Mouse (Mus musculus) C2C12 (cell line): ENCODE results near the gene Atg16l1. TPM values are rescaled to one million over a fixed set of nuclear protein-coding genes. Genes with fewer than 3 reads are reported as not detected.

ENCODE experiments used
- H3K27me3 ChIP-seq: one replicate; pipeline ENCODE4 v1.6.1; 2011; ENCODE audit not compliant: control insufficient read depth, insufficient read depth, insufficient read length
- H3K36me3 ChIP-seq: one replicate; pipeline ENCODE4 v1.6.1; 2011; ENCODE audit not compliant: control insufficient read depth, insufficient read depth
- H3K4me3 ChIP-seq: one replicate; pipeline ENCODE4 v1.5.1; 2011; ENCODE audit warnings: mild to moderate bottlenecking, control low read depth; ENCODE audit not compliant: poor library complexity, insufficient read depth, severe bottlenecking
- H3K79me2 ChIP-seq: one replicate; pipeline ENCODE4 v1.6.1; 2011; ENCODE audit not compliant: control insufficient read depth, insufficient read depth
- H3K79me3 ChIP-seq: one replicate; pipeline ENCODE4 v1.6.1; 2011; ENCODE audit warnings: low read depth, control low read depth
- H3ac ChIP-seq: one replicate; pipeline ENCODE3; 2011; ENCODE audit warnings: low read depth; ENCODE audit not compliant: control insufficient read depth, insufficient read length
- CEBPB ChIP-seq: IDR thresholded peaks from one replicate; pipeline ENCODE4 v1.6.1; 2011; ENCODE audit warnings: low read depth, mild to moderate bottlenecking, control low read depth, moderate library complexity
- CTCF ChIP-seq: IDR thresholded peaks from one replicate; pipeline ENCODE4 v1.5.1; 2011; ENCODE audit not compliant: control insufficient read depth, insufficient read depth, insufficient read length
- FOSL1 ChIP-seq: IDR thresholded peaks from one replicate; pipeline ENCODE4 v1.8.0; 2011; ENCODE audit warnings: mild to moderate bottlenecking, low read length; ENCODE audit not compliant: poor library complexity, insufficient read depth, severe bottlenecking
- MAX ChIP-seq: IDR thresholded peaks from one replicate; pipeline ENCODE4 v1.6.1; 2011; ENCODE audit warnings: mild to moderate bottlenecking, control low read depth
- MYOD1 ChIP-seq: IDR thresholded peaks from one replicate; pipeline ENCODE4 v1.6.1; 2011; ENCODE audit warnings: low read depth; ENCODE audit not compliant: control insufficient read depth, insufficient read length
- MYOG ChIP-seq: IDR thresholded peaks from one replicate; pipeline ENCODE4 v1.6.1; 2011; ENCODE audit not compliant: control insufficient read depth, insufficient read length; ENCODE audit errors: extremely low read depth
- USF1 ChIP-seq: IDR thresholded peaks from one replicate; pipeline ENCODE4 v1.6.1; 2011; ENCODE audit warnings: low read depth, mild to moderate bottlenecking, control low read depth, moderate library complexity
- polyA plus RNA-seq: library from polyadenylated mRNA; unstranded; fragments of >200 nt; fragmentation: generic; extraction: Trizol; gene quantifications from one replicate; pipeline ENCODE4 v1.2.1, GENCODE M21; 2012; ENCODE audit warnings: missing spikeins

Atg16l1 gene
- polyA plus RNA-seq, 1 experiment: 20.1 TPM

DNA sequence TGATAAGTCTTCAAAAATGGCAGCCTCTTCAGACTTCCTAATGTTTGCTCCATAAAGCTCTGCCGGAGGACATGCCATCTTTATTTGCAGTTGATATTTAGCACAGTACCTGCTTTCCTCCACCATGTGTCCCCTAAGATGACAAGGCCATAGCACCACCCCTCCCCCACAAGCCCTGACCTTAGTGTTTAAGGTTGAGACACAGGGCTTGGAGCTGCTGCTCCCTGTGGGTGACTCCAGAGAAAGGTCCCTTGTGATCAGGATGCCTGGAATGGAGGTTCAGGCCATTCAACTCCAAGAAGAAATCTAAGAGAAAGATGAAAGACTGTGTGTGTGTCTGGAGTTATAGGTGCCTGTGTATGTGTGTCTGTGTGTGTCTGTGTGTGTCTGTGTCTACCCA, 42.0 kb downstream of the Atg16l1 start:
- Histone ChIP-seq H3K36me3 (peaks cover 22% of the 10 kb centered on the region), H3K27me3 (no peaks in the 10 kb centered on the region), H3ac (no peak overlapping the region), H3K79me3 (no peaks in the 10 kb centered on the region), H3K79me2 (no peaks in the 10 kb centered on the region), H3K4me3 (no peak overlapping the region)
- TF ChIP-seq CTCF (no peak), MAX (no peak), CEBPB (no peak), USF1 (no peak), FOSL1 (no peak), MYOD1 (no peak), MYOG (no peak)

DNA sequence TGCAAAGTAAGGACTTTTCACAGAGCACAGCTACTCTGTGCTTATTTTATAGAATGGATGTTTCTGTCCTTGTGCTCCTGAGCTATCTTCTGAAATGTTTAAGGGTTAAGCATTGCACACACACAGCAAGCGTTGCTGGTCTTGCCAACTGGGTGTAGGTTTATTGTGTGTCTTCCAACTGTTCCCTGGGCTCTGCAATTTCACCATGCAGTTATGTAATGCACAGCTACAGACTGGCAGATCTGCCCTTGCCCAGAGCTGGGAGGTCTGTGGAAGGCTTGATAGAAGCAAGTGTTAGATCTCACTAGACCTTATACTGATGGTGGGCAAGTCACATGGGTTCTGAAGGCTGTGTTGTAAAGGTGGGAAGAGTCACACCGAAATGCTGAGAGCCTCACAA, 42.6 kb downstream of the Atg16l1 start:
- Histone ChIP-seq H3K79me3 (no peaks in the 10 kb centered on the region), H3K27me3 (no peaks in the 10 kb centered on the region), H3K36me3 (peaks cover 19% of the 10 kb centered on the region), H3ac (no peak overlapping the region), H3K4me3 (no peak overlapping the region), H3K79me2 (no peaks in the 10 kb centered on the region)
- TF ChIP-seq FOSL1: no peak
- TF ChIP-seq MYOG: no peak
- no peak for TF ChIP-seq CEBPB
- no peak for TF ChIP-seq MYOD1
- no peak for TF ChIP-seq USF1
- no peak for TF ChIP-seq MAX
- TF ChIP-seq CTCF: no peak

DNA sequence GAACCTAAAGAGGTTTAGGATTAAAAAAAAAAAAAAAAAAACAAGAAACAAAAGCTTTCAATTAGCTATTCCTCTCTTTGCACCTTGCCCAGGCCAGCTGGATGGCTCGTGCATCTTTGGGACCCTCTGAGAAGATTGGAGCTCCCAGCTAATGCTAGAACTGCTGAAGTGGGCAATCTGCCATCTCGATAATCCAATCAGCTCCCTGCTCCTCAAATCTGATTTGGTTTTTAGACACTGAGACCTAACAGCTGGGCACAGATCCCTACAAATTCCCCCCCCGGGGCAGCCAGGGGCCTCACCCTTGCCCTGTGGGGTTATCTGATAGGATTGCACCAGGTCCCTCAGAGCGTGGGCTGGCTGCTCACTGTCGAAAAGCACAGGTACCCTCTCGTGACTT, 47.9 kb downstream of the Atg16l1 start, which contains the start of gene Sag:
Sag (plus strand) TSS at position 105 of the 400 bp plus-strand sequence.
- H3K79me2 ChIP-seq: no peaks in the 10 kb centered on the region
- no peak within 1 kb of the TSS for H3K4me3 ChIP-seq
- H3K79me3 ChIP-seq: no peaks in the 10 kb centered on the region
- no peaks in the 10 kb centered on the region for H3K36me3 ChIP-seq
- no peaks in the 10 kb centered on the region for H3K27me3 ChIP-seq
- TF ChIP-seq FOSL1: no peak
- TF ChIP-seq MAX: no peak
- TF ChIP-seq USF1: no peak
- no peak for TF ChIP-seq MYOG
- no peak for TF ChIP-seq CTCF
- no peak within 1 kb of the TSS for H3ac ChIP-seq

GRCm38 (mm10) chr1:87807751-87808150, 52.1 kb downstream of the Atg16l1 start:
- Histone ChIP-seq H3ac (no peak overlapping the region), H3K79me2 (no peaks in the 10 kb centered on the region), H3K36me3 (no peaks in the 10 kb centered on the region), H3K4me3 (no peak overlapping the region), H3K79me3 (no peaks in the 10 kb centered on the region), H3K27me3 (no peaks in the 10 kb centered on the region)
- TF ChIP-seq MAX (no peak), MYOD1 (no peak), CTCF (no peak), MYOG (no peak), FOSL1 (no peak)

- Histone ChIP-seq H3K36me3 (no peaks in the 10 kb centered on the region), H3K27me3 (no peaks in the 10 kb centered on the region)
Observed at GRCm38 (mm10) chr1:87811391-87811790, 55.7 kb downstream of the Atg16l1 start.

DNA sequence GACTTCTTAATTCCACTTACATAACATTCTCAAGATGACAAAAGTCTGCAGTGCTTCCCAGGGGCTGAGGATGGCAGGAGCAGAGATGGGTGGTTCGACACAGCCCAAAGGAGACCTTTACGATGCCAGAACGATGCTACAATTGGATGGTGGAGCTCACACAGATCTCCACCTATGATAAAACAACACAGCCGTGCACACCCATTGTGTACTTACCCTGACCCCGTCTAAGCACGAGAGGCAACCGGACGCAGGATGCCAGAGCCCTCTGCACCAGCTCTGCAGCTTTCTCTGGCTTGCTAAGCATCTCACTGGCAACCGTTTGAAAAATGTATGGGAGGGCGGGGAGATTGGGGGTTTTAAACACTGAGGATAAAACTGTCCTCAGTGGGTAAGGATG, 56.4 kb downstream of the Atg16l1 start:
- no peak overlapping the region for H3ac ChIP-seq
- H3K79me3 ChIP-seq: no peaks in the 10 kb centered on the region
- TF ChIP-seq CTCF (no peak), CEBPB (no peak), MYOD1 (no peak), MAX (no peak), USF1 (no peak), FOSL1 (no peak)
- no peak overlapping the region for H3K4me3 ChIP-seq
- H3K79me2 ChIP-seq: no peaks in the 10 kb centered on the region
- H3K27me3 ChIP-seq: no peaks in the 10 kb centered on the region
- H3K36me3 ChIP-seq: no peaks in the 10 kb centered on the region

More at GRCm38 (mm10) chr1:87811391-87811790, 55.7 kb downstream of the Atg16l1 start:
- no peak overlapping the region for H3K4me3 ChIP-seq
- no peaks in the 10 kb centered on the region for H3K79me2 ChIP-seq
- TF ChIP-seq CEBPB: no peak
- no peak for TF ChIP-seq MYOG
- no peaks in the 10 kb centered on the region for H3K79me3 ChIP-seq
- H3ac ChIP-seq: no peak overlapping the region
